In the genomic region with DNA sequence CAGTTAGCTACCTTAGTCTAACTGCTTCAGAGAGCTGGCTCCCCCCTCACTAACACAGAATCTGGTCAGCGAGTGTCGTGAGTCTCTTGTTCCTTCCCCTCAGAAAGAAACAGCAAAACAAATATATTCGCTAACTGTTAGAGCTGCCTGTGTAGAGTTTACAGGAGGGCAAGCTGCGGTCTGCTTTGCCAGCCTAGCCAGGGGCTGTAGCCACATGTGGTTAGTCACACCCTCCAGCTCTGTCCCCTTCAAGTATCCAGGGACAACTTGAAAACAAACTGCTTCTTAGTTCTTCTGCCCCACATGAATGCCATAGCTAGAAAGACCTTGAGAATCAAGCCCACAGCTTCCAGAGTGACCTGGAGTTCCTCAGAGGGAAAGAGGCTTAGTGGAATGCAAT, we compare ENCODE assay signal across 27 mouse cellular contexts. TPM values are rescaled to one million over a fixed set of nuclear protein-coding genes. Genes with fewer than 3 reads are reported as not detected.
DNase-seq lines count a peak whose midpoint lies in the region; ATAC-seq and TF ChIP-seq lines count a peak whose summit lies in the region.
"Had no signal": no experiment of that assay in that cellular context is flagged by ENCODE, and none has a peak within 500 bp of the region (broad histone marks: within the 10 kb centered on the region; RNA-seq: fewer than 3 reads in every experiment).

No protein-coding gene starts in this region.

- H3K36me3 ChIP-seq in heart, embryonic 13.5 days: no peaks in the 10 kb centered on the region
- no peaks in the 10 kb centered on the region for H3K36me3 ChIP-seq in lung, postnatal 0 days (ENCODE audit: insufficient read depth, low read length)
- H3K36me3 ChIP-seq: embryonic facial prominence, embryonic 15.5 days; forebrain, embryonic 12.5 days; hindbrain, embryonic 12.5 days; intestine, embryonic 15.5 days; limb, embryonic 13.5 days; midbrain, embryonic 13.5 days had no signal

- H3K4me1 ChIP-seq in heart, embryonic 13.5 days: peaks cover 26% of the 10 kb centered on the region
- H3K4me1 ChIP-seq in lung, postnatal 0 days (ENCODE audit: insufficient read depth, low read depth, low read length): no peaks in the 10 kb centered on the region
- no peaks in the 10 kb centered on the region for H3K4me1 ChIP-seq in lung, adult 2 months (ENCODE audit: control insufficient read depth, insufficient read depth, low read length)
- H3K4me1 ChIP-seq: embryonic facial prominence, embryonic 15.5 days; forebrain, embryonic 12.5 days; hindbrain, embryonic 12.5 days; intestine, embryonic 15.5 days; limb, embryonic 13.5 days; midbrain, embryonic 13.5 days had no signal

- no peak for TF ChIP-seq CTCF in lung, postnatal 0 days (IDR thresholded peaks at IDR 0.05)
- no peak for TF ChIP-seq CTCF in lung, adult 2 months (IDR thresholded peaks at IDR 0.05; ENCODE audit: insufficient read depth, low read length)

- TF ChIP-seq EP300 in lung, postnatal 0 days (IDR thresholded peaks at IDR 0.05): no peak

- no peak for TF ChIP-seq POLR2A in lung, adult 2 months (IDR thresholded peaks at IDR 0.05; ENCODE audit: borderline replicate concordance, extremely low read depth, low read depth, low read length)

- ATAC-seq in heart, embryonic 13.5 days (ENCODE audit: extremely low read depth, insufficient number of reproducible peaks, low FRiP score, low TSS enrichment): no peak
- no peak for ATAC-seq in lung, postnatal 0 days
- ATAC-seq: forebrain, postnatal 0 days; hindbrain, postnatal 0 days; intestine, embryonic 15.5 days; midbrain, embryonic 13.5 days; Patski had no signal

- H3K27me3 ChIP-seq in heart, embryonic 13.5 days (replicated peaks): no peaks in the 10 kb centered on the region
- no peaks in the 10 kb centered on the region for H3K27me3 ChIP-seq in lung, postnatal 0 days (replicated peaks; ENCODE audit: insufficient read depth, low read length)
- H3K27me3 ChIP-seq: embryonic facial prominence, embryonic 15.5 days; forebrain, embryonic 12.5 days; hindbrain, embryonic 12.5 days; intestine, embryonic 15.5 days; limb, embryonic 13.5 days; midbrain, embryonic 13.5 days had no signal

- peak overlapping the region; percentile 86 for H3K27ac ChIP-seq in heart, embryonic 13.5 days (replicated peaks)
- H3K27ac ChIP-seq in lung, postnatal 0 days (ENCODE audit: low read length): peak overlapping the region; percentile 47
- H3K27ac ChIP-seq: embryonic facial prominence, embryonic 15.5 days; forebrain, embryonic 12.5 days; hindbrain, embryonic 12.5 days; hindbrain, postnatal 0 days; intestine, embryonic 15.5 days; limb, embryonic 13.5 days; macrophage; midbrain, embryonic 13.5 days had no signal

- intact Hi-C loops in heart, postnatal 14 days (cut with DNase I): no loop called here
- intact Hi-C loops in gastrocnemius, postnatal 14 days (cut with DNase I; ENCODE audit: low total_unique reads): no loop called here

- no peak overlapping the region for H3K4me2 ChIP-seq in heart, embryonic 13.5 days
- no peak overlapping the region for H3K4me2 ChIP-seq in lung, postnatal 0 days (replicated peaks; ENCODE audit: low read depth, low read length)
- H3K4me2 ChIP-seq: embryonic facial prominence, embryonic 15.5 days; forebrain, embryonic 12.5 days; hindbrain, embryonic 12.5 days; intestine, embryonic 15.5 days; limb, embryonic 13.5 days; liver, embryonic 11.5 days; midbrain, embryonic 13.5 days had no signal

- peak; percentile 69 for DNase-seq in heart, adult 11 months
- no peak for DNase-seq in heart, adult 8-10 months (ENCODE audit: low spot score)
- DNase-seq in heart, postnatal 14 days: no peak
- DNase-seq in lung, postnatal 0 days (ENCODE audit: low spot score): peak; percentile 16
- no peak for DNase-seq in lung, adult 2 months
- DNase-seq in gastrocnemius, postnatal 14 days: no peak
- DNase-seq: adrenal gland, postnatal 25 days; cerebellum, adult 18-20 months; cerebellum, postnatal 10 days; forebrain, postnatal 0 days; kidney, adult 2 months; thymus, adult 2 months; thymus, postnatal 4 days had no signal

- H3K4me3 ChIP-seq in heart, embryonic 13.5 days: no peak overlapping the region
- H3K4me3 ChIP-seq in lung, postnatal 0 days (ENCODE audit: low read depth, low read length): no peak overlapping the region
- no peak overlapping the region for H3K4me3 ChIP-seq in lung, adult 2 months (replicated peaks; ENCODE audit: extremely low read depth, low read depth, low read length)
- H3K4me3 ChIP-seq: embryonic facial prominence, embryonic 15.5 days; forebrain, embryonic 12.5 days; hindbrain, embryonic 12.5 days; intestine, embryonic 15.5 days; limb, embryonic 13.5 days; midbrain, embryonic 13.5 days had no signal

- WGBS in heart, embryonic 13.5 days: 49% methylated on average over 4 of the region's 4 CpGs
- 39% methylated on average over 4 of the region's 4 CpGs for WGBS in lung, postnatal 0 days
- WGBS in lung, adult 2 months: 51% methylated on average over 4 of the region's 4 CpGs

- H3K9ac ChIP-seq in heart, embryonic 13.5 days: no peak overlapping the region
- H3K9ac ChIP-seq in lung, postnatal 0 days (replicated peaks; ENCODE audit: low read depth): no peak overlapping the region
- H3K9ac ChIP-seq: embryonic facial prominence, embryonic 15.5 days; forebrain, embryonic 12.5 days; forebrain, postnatal 0 days; hindbrain, embryonic 12.5 days; intestine, embryonic 15.5 days; limb, embryonic 13.5 days; midbrain, embryonic 13.5 days had no signal

- no peaks in the 10 kb centered on the region for H3K9me3 ChIP-seq in heart, embryonic 13.5 days
- no peaks in the 10 kb centered on the region for H3K9me3 ChIP-seq in lung, postnatal 0 days (ENCODE audit: low read length)
- H3K9me3 ChIP-seq: embryonic facial prominence, embryonic 15.5 days; forebrain, embryonic 12.5 days; hindbrain, embryonic 12.5 days; intestine, embryonic 15.5 days; limb, embryonic 13.5 days; midbrain, embryonic 13.5 days had no signal

RNA-seq across cellular contexts. Expression of a gene that starts 22.5 kb away (rescaled TPM):
- 1 to 10 TPM; 6.7 to 9.4 (median 7.8) TPM for total RNA-seq in heart, adult 8-10 months (2022)
- 6.0 and 6.4 TPM in 2 replicates for polyA plus RNA-seq in heart, embryonic 13.5 days (2015; fragmentation: Nextera tagmentation; extraction: Ambion mirVana)
- total RNA-seq in heart, postnatal 14 days (2021): 1 to 10 TPM; 6.1 to 6.2 TPM
- polyA plus RNA-seq in lung, postnatal 0 days (2015; fragmentation: Nextera tagmentation; extraction: Ambion mirVana): 9.8 and 9.9 TPM in 2 replicates
- polyA plus RNA-seq in lung, adult 2 months (2012; rRNA removed): 13.6 and 15.9 TPM in 2 replicates
- 1 to 10 TPM; 2.9 to 3.1 TPM for total RNA-seq in gastrocnemius, postnatal 14 days (2021)

RNA-seq across cellular contexts. Expression of a gene that starts 26.3 kb away (rescaled TPM):
- total RNA-seq in heart, adult 8-10 months (2022): 10 to 100 TPM; 26.9 to 31.3 (median 29.9) TPM
- polyA plus RNA-seq in heart, embryonic 13.5 days (2015; fragmentation: Nextera tagmentation; extraction: Ambion mirVana): 5.3 and 6.8 TPM in 2 replicates
- total RNA-seq in heart, postnatal 14 days (2021): 10 to 100 TPM; 14.2 to 14.9 TPM
- 5.9 and 6.7 TPM in 2 replicates for polyA plus RNA-seq in lung, postnatal 0 days (2015; fragmentation: Nextera tagmentation; extraction: Ambion mirVana)
- polyA plus RNA-seq in lung, adult 2 months (2012; rRNA removed): 2.0 and 3.6 TPM in 2 replicates
- total RNA-seq in gastrocnemius, postnatal 14 days (2021): 1 to 10 TPM in 1 of 2 experiments, not detected in 1; 1.2 TPM
- total RNA-seq: common myeloid progenitor, adult 5-6 weeks; megakaryocyte-erythroid progenitor cell, adult 5-6 weeks; MEL had no signal

RNA-seq across cellular contexts. Expression of a gene that starts 48.9 kb away (rescaled TPM):
- 10 to 100 TPM; 56.7 to 76.4 (median 64.3) TPM for total RNA-seq in heart, adult 8-10 months (2022)
- 27.3 and 30.6 TPM in 2 replicates for polyA plus RNA-seq in heart, embryonic 13.5 days (2015; fragmentation: Nextera tagmentation; extraction: Ambion mirVana)
- 10 to 100 TPM; 67.5 to 74.0 TPM for total RNA-seq in heart, postnatal 14 days (2021)
- polyA plus RNA-seq in lung, postnatal 0 days (2015; fragmentation: Nextera tagmentation; extraction: Ambion mirVana): 21.2 and 23.4 TPM in 2 replicates
- polyA plus RNA-seq in lung, adult 2 months (2012; rRNA removed): 9.2 and 14.8 TPM in 2 replicates
- 10 to 100 TPM; 26.6 to 33.8 TPM for total RNA-seq in gastrocnemius, postnatal 14 days (2021)

Comparison
In these comparisons a context has a peak if more than half of its experiments do, and no peak if none do; other contexts are left out.
1. DNase-seq: peak in heart, adult 11 months (single experiment) and lung, postnatal 0 days (single experiment); none in heart, adult 8-10 months (single experiment), heart, postnatal 14 days (0 of 2), lung, adult 2 months (single experiment) and gastrocnemius, postnatal 14 days (single experiment).
2. RNA of a gene that starts 26.3 kb away (total RNA-seq): 26.9 to 31.3 TPM in heart, adult 8-10 months and 14.2 to 14.9 TPM in heart, postnatal 14 days; 1.2 TPM in gastrocnemius, postnatal 14 days; every median in the first group is over 4 times any median in the second.